Mouse (Mus musculus): ENCODE measurements around the gene Sytl1.

The Sytl1 gene

GRCm38 (mm10) chr4:133262882-133263281 lies at the start of gene Sytl1:
TSS of gene Sytl1 (minus strand) at chr4:133263113.
- DNase-seq = no peak

- peak; percentile 92 for DNase-seq
Measured at GRCm38 (mm10) chr4:133309948-133310347, 47.0 kb upstream of the Sytl1 start.

DNA sequence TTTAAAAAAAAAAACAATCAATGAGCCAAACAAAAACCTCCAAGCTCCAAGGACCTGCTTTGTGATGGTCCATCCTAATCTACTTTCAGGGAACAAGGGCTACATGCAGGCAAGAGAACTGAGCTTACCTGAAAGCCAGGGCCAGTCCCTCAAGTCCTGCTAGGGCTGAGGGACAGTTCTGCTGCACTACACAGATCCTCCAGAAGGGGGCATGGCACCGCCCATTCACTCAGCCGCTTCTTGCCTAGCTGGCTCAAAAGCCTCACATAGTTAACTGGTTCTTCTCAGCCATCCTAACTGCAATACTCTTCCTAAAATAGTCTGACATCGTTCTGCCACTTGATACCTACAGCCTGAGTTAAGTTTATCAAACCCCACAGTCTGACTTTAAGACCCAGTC lies 44.4 kb upstream of the Sytl1 start:
- peak; percentile 72 for DNase-seq

GRCm38 (mm10) chr4:133305825-133306224 lies 42.9 kb upstream of the Sytl1 start:
- DNase-seq = no peak

DNA sequence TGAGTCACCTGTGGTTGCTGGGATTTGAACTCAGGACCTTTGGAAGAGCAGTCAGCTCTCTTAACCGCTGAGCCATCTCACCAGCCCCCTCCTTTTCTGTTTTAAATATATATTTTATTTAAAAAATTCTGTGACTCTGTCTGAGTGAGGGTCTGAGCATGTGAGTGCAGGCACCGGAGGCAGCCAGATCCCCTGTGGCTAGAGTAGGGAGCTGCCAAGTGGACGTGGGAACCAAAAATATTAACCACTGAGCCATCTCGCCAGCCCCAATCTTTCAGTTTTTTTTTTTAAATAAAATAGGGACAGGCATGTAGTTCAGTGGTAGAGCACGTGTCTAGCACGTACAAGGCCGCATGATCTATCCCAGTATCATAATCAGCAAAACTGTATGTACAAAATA lies 41.9 kb upstream of the Sytl1 start:
- DNase-seq = no peak

GRCm38 (mm10) chr4:133302668-133303067 lies 39.8 kb upstream of the Sytl1 start:
- DNase-seq = no peak

GRCm38 (mm10) chr4:133301802-133302201 lies 38.9 kb upstream of the Sytl1 start:
- DNase-seq = peak; percentile 74

- DNase-seq = no peak
Measured at GRCm38 (mm10) chr4:133300421-133300820, 37.5 kb upstream of the Sytl1 start.

DNA sequence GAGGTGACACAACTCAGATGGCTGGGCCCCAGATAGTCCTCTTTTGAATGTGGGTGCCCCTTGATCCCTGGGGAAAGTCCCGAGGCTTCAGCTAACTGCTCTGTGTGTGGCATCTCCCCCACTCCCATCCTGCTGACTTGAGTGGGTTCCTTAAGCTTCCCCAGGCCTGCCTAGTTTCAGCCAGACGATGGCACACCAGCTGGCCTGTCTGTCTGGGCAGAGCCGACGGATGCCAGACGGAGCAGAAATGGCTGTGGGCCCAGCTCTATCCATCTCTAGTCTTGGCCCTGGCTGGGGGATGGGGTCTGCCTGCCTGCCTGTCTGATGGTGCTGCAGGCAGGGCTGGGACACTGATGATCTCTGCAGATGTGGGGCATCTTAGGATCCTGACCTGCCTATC lies 36.8 kb upstream of the Sytl1 start:
- DNase-seq = no peak

DNA sequence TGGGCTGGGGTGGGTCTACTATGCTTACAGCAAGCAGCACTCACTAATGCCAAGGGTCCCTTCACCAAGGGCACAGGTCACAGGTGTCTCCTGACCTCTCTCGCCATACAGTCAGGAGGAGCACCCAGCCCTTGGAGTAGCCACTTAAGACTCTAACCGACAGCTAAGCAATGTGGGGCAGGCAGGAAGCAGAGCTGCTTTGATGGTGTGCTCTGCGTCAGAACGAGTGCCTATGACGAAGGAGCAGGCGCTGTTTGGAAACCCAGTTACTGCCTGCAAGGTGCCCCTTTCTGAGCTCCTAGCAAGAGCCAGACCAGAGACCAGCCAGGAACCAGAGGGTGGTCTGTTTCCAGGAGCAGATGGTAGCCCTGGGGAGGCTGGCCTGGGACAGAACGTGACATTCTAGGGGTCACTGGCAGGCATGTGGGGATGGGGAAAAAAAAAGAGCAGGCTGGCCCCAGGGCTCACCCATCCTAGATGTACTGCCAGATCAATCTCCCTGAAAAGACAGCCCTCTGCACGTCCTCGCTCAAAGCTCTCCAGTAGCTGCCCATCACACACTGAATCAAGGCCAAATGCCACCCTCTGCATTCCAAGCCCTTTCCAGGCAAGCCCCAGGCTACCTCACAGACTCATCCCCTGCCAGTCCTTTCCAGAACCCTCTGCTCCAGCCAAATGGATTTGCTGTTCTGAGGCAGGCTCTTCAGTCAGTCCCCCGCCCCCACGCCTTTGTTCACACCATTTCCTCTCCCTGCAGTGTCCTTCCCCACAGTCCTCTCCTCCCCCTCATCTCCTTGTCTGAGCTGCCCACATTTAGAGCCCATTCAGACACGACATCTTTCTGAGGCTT lies 35.8 kb upstream of the Sytl1 start:
- peak; percentile 27 for DNase-seq

DNA sequence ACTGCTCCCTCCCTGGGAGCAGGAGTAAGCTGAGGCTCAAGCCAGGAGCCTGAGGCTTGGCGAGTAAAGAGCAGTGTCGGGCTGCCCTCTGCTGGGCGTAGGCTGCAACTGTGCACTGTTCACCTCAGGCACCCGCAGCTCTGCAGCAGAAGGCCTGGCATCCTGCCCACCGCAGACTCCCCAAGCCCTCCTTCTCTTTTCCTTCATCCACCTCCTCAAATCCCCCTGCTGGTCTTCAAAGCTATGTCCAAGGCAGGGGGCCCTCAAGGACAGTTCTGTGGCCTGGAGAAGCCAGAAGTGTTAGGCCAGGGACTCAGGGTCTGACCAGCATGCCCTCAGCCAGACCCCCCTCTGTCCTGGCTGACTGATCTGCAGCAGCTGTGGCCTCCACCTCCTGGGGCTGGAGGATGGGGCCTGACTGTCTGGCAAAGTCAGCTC lies 34.9 kb upstream of the Sytl1 start:
- DNase-seq = peak; percentile 88

- DNase-seq = no peak
Measured at GRCm38 (mm10) chr4:133297360-133297759, 34.4 kb upstream of the Sytl1 start.

GRCm38 (mm10) chr4:133294084-133294483 lies 31.2 kb upstream of the Sytl1 start:
- DNase-seq = no peak

GRCm38 (mm10) chr4:133292901-133293843 lies 30.3 kb upstream of the Sytl1 start:
- no peak for DNase-seq

DNA sequence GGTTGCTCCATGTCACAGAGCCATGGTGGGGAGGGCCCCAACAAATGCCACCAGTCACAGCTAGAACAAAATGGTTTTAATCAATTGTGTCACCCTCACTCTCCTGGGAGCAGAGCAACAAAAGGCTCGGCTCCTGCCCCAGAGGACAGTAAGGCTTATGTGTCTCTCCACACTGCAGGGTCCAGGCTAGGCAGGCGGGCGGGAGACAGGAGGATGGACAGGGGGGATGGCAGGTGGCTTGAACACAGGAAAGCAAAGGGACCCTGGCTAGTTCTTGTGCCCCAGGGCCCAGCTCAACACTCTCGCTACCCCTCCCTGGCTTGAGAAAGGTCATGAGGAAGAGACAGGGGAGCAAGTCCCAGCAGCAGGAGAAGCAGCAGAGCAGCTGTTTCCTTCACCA lies 29.5 kb upstream of the Sytl1 start:
- no peak for DNase-seq

GRCm38 (mm10) chr4:133291255-133291654 lies 28.3 kb upstream of the Sytl1 start:
- DNase-seq = no peak

- no peak for DNase-seq
Measured at GRCm38 (mm10) chr4:133286476-133287077, 23.7 kb upstream of the Sytl1 start.

DNA sequence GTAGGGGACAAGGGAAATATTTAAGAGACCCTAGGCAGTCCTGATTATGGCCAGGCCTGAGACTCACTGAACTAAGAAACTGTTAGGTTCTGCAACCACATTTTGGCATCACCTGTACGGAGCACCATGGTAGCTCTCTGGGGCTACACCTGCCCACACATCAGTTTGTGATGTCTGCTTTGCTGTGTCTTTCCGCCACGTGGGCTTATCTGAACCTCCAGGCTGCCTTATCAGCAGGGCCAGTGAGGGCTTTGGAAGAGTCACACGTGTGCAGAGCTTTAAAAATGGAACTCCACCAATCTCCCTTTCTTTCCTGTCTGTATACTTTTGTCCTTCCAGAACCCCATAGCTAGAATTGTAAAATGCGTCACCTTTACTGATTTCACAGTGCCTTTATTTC lies 23.0 kb upstream of the Sytl1 start:
- DNase-seq = no peak

DNA sequence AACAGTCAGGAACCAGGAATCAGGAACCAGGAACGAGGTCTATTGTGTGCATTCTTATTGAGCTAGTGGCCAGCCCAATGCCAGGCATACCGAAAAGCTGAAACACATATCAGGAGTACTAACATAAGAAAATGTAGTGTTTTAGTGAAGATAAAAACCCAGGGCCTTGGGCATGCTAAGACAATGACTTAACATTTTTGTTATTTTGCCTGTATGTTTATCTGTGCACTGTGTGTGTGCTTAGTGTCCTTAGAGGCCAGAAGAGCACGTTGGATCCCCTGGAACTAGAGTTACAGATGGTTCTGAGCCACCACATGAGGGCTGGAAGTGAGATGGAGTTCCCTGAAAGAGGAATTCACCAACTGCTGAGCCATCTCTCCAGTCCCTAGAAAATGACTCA lies 22.4 kb upstream of the Sytl1 start:
- DNase-seq = no peak

- DNase-seq = no peak
Measured at GRCm38 (mm10) chr4:133282656-133283055, 19.7 kb upstream of the Sytl1 start.

DNA sequence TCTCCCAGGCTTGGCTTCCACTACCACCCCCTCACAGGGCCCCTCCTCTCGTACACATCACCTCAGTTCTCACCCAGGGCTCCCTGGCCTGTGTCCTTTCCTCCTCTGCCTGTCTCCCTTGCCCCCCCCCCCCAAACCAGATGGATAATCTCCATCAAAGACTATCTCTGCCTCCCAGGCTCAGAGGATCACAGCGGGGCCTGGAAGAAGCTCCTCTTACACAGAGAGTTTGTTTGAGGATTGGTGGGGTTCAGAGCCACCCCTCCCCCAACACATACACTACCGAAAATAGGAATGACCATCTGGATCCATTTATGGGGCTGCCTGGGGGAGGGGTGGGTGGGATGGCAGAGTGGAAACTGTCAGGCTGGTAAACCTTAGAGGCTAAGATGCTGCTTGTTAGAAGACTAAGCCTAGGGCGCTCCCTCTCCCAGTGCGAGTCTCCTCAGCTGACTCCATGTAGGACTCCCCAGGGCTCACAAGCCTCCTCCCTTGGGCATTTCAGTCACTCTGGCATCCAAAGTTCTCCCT lies 19.1 kb upstream of the Sytl1 start:
- DNase-seq = no peak

- no peak for DNase-seq
Measured at GRCm38 (mm10) chr4:133281513-133281912, 18.6 kb upstream of the Sytl1 start.

- DNase-seq = no peak
Measured at GRCm38 (mm10) chr4:133278482-133278881, 15.6 kb upstream of the Sytl1 start.
